ENCODE assay signal across 14 mouse cellular contexts in genomic region chr11:35326346-35326745, GRCm38 (mm10).
DNase-seq lines count a peak whose midpoint lies in the region; ATAC-seq and TF ChIP-seq lines count a peak whose summit lies in the region.
"Had no signal": no experiment of that assay in that cellular context is flagged by ENCODE, and none has a peak within 500 bp of the region (broad histone marks: within the 10 kb centered on the region; RNA-seq: fewer than 3 reads in every experiment).

No protein-coding gene starts in this region.

- 2% methylated on average over 3 of the region's 3 CpGs for WGBS in midbrain, embryonic 10.5 days
- WGBS in midbrain, postnatal 0 days: 15% methylated on average over 3 of the region's 3 CpGs

- H3K36me3 ChIP-seq in midbrain, embryonic 10.5 days: no peaks in the 10 kb centered on the region
- no peaks in the 10 kb centered on the region for H3K36me3 ChIP-seq in midbrain, postnatal 0 days (ENCODE audit: insufficient read depth, low read length)
- H3K36me3 ChIP-seq: hindbrain, embryonic 10.5 days; limb, embryonic 13.5 days had no signal

- peaks cover 39% of the 10 kb centered on the region for H3K4me1 ChIP-seq in midbrain, embryonic 10.5 days
- no peaks in the 10 kb centered on the region for H3K4me1 ChIP-seq in midbrain, postnatal 0 days (ENCODE audit: insufficient read depth, low read length)

- no peak overlapping the region for H3K27ac ChIP-seq in midbrain, embryonic 10.5 days (replicated peaks)
- H3K27ac ChIP-seq in midbrain, postnatal 0 days (ENCODE audit: low read depth, low read length): no peak overlapping the region
- H3K27ac ChIP-seq: hindbrain, embryonic 10.5 days; left cerebral cortex, adult 2 months; limb, embryonic 13.5 days had no signal

- H3K27me3 ChIP-seq in midbrain, embryonic 10.5 days (ENCODE audit: low read depth, poor library complexity, severe bottlenecking): peaks cover 100% of the 10 kb centered on the region
- peaks cover 2% of the 10 kb centered on the region; the same call in 1 of the 2 replicates for H3K27me3 ChIP-seq in midbrain, postnatal 0 days (ENCODE audit: insufficient read depth, low read length)

- ATAC-seq in midbrain, postnatal 0 days (ENCODE audit: low FRiP score): no peak

- H3K4me3 ChIP-seq in midbrain, embryonic 10.5 days: no peak overlapping the region
- H3K4me3 ChIP-seq in midbrain, postnatal 0 days (ENCODE audit: low read depth, low read length): no peak overlapping the region
- H3K4me3 ChIP-seq: hindbrain, embryonic 10.5 days; left cerebral cortex, adult 2 months; limb, embryonic 13.5 days had no signal

- H3K9ac ChIP-seq in midbrain, postnatal 0 days (replicated peaks; ENCODE audit: low read length, poor library complexity, severe bottlenecking): no peak overlapping the region
- H3K9ac ChIP-seq: limb, embryonic 13.5 days had no signal

- DNase-seq in midbrain, embryonic 10.5 days (ENCODE audit: low spot score): peak; percentile 20
- DNase-seq in midbrain, postnatal 0 days (ENCODE audit: low spot score): no peak
- peak; percentile 77 for DNase-seq in ZHBTc4 (ENCODE audit: low read depth, low spot score)
- peak; percentile 72 for DNase-seq in naive thymus-derived CD4-positive, alpha-beta T cell, adult 2 months (ENCODE audit: low read depth)
- peak; percentile 57 to 73 for DNase-seq in thymus, postnatal 36 days
- no peak for DNase-seq in neural tube, embryonic 10.5 days (ENCODE audit: extremely low spot score, low spot score)
- DNase-seq in ovary, postnatal 10 days (ENCODE audit: low spot score): no peak
- DNase-seq: adrenal gland, postnatal 10 days; cerebellum, adult 9-10 months; gastrocnemius, postnatal 14 days had no signal

- TF ChIP-seq CTCF in midbrain, postnatal 0 days (IDR thresholded peaks at IDR 0.05): no peak

- H3K9me3 ChIP-seq in midbrain, embryonic 10.5 days (replicated peaks): peaks cover 7% of the 10 kb centered on the region; the same call in 1 of the 2 replicates
- H3K9me3 ChIP-seq in midbrain, postnatal 0 days (ENCODE audit: low read length): no peaks in the 10 kb centered on the region
- H3K9me3 ChIP-seq: hindbrain, embryonic 10.5 days; limb, embryonic 13.5 days had no signal

- no peak overlapping the region for H3K4me2 ChIP-seq in midbrain, postnatal 0 days (ENCODE audit: low read depth, low read length, poor library complexity, severe bottlenecking)
- H3K4me2 ChIP-seq: heart, embryonic 11.5 days; limb, embryonic 13.5 days had no signal

Comparison
In these comparisons a context has a peak if more than half of its experiments do, and no peak if none do; other contexts are left out.
1. DNase-seq: peak in midbrain, embryonic 10.5 days (single experiment), ZHBTc4 (single experiment), naive thymus-derived CD4-positive, alpha-beta T cell, adult 2 months (single experiment) and thymus, postnatal 36 days (2 of 2); none in midbrain, postnatal 0 days (single experiment), neural tube, embryonic 10.5 days (single experiment) and ovary, postnatal 10 days (single experiment).